Mouse (Mus musculus): ENCODE results near the gene Naa38.

- TF ChIP-seq POLR2A (IDR thresholded peaks at IDR 0.05; ENCODE audit: borderline replicate concordance, control insufficient read depth, low read depth, low read length) (no peak), CTCF (IDR thresholded peaks at IDR 0.05; ENCODE audit: control insufficient read depth, insufficient read depth, low read length) (no peak)
Observed at GRCm38 (mm10) chr11:69406282-69406681, 11.0 kb downstream of the Naa38 start.
